Mouse (Mus musculus): ENCODE measurements around the gene Sp1.

GRCm38 (mm10) chr15:102471727-102472126 is 65.8 kb downstream of the Sp1 start:
- TF ChIP-seq POLR2A (IDR thresholded peaks at IDR 0.05; ENCODE audit: insufficient read depth, low read depth, low read length) (no peak), CTCF (IDR thresholded peaks at IDR 0.05; ENCODE audit: insufficient read depth, low read depth, low read length) (no peak)
